Mouse (Mus musculus) testis, postnatal 14 days (tissue): ENCODE data around the gene Olfr799.

Experiments used
- DNase-seq: peaks from one replicate; pipeline ENCODE4 v3.0.0; 2021; ENCODE audit warnings: low spot score

Gene Olfr799

DNA sequence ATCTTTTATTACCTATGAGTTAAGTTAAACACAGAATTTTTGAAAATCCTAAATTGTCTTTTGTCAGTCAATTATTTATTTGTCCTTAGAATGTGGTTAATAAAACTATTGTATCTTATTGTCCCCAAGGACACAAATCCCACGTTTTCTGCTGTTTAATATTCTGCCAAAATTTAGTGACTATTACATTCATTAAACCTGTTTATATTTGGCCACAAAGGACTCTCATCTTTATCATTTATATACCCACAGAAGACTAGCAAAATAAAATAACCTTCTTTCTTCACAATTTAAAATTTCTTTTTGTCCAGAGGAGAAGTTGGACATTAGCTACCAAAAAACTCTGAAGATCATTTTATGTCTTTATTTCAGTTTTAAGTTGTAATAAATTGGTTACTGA lies at the start of gene Olfr799:
Olfr799 (plus strand) TSS at position 301 of the 400 bp plus-strand sequence.
- no peak for DNase-seq

DNA sequence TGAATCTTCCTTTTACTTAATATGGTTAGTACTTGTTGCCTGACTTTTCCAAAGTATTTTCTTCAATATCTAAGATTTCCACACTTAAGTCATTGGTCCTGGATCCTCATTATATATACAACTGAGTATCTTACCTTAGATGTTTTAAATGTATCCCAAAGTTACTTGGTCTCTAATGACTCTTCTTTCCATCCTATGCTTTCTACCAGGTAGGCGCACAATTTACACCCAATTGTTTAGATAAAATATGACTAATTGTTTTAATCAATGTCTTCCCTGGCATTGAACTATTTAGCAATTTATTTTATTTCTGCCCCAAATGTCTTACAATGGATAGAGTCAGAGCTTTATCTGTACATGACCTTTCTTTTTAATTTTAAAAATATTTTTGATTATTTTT lies 24.8 kb upstream of the Olfr799 start, which contains the start of gene Olfr796:
Olfr796 (minus strand) TSS at position 101 of the 400 bp plus-strand sequence.
- no peak for DNase-seq

DNA sequence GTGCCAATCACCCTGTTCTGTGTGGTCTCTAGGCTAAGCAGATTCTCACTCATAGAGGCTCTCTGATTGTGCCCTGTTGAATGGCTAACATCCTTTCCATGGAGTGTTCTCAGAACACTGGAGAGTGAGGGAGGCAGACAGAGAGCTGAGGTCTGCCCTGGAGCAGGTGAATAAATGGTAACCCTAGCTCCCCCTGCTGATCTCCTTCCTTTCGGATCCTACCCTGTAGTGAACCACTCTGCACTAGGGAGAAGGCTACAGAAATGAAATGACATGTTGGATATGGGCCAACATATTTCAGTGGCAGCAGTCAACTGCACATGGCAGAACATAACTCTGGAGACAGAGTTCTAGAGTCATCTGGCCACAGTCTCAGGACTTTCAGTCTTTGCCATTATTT lies 15.6 kb upstream of the Olfr799 start:
- no peak for DNase-seq

DNA sequence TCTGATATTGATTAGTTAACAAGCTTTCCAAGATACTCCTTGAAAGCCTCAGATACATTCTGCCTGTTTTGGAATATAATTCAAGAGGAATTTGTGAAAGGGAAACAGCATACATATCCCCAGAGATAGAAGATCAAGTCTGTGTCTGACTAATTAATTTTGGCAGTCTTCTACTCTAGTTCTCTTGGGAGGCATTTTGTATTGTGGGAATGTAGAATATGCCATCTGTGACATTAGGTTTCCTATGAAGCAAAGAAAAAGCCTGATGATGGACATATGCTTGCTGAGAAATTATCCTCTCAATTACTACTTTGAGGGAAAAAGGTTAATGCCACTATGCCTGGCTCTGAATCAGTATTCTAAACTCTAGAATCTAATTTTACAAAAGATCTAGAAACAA lies 14.0 kb upstream of the Olfr799 start:
- DNase-seq: no peak

DNA sequence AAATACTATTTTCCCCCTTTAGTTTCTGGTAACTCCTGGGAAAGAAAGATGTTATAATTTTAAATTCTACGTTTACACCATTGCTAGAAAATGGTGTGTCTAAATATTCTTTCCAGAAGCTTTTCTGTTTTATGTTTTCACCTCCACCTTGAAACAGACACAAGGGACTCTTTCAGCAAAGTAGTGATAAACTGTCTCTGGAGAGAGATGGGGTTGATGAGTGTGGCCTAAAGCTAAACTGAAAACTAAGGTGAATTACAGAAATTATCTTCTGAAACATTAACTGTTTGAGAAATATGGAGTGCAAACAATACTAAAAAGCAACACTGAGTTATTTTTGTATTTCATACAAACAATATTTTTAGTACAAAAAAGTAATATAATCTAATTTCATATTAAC lies 9.4 kb upstream of the Olfr799 start, which contains the start of gene Olfr798:
Olfr798 (minus strand) TSS at position 101 of the 400 bp plus-strand sequence.
- DNase-seq: no peak

DNA sequence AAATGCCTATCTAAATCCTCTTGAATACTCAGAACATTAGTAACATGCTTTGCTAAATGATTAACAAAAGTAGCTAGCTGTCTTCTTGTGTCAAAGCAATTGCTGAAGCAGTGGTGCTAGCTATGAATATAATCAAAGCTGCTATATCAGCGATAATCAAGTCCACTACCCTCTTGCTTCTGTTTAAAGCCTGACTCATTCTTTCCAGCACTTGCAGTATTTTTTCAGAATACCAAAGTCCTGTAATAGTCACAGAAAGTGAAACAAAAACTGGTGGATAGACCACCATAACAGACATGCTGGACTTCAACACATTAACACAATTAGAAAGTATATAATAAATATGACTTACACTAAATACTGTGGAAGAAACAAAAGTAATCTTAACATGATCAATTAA lies 14.5 kb downstream of the Olfr799 start:
- no peak for DNase-seq

DNA sequence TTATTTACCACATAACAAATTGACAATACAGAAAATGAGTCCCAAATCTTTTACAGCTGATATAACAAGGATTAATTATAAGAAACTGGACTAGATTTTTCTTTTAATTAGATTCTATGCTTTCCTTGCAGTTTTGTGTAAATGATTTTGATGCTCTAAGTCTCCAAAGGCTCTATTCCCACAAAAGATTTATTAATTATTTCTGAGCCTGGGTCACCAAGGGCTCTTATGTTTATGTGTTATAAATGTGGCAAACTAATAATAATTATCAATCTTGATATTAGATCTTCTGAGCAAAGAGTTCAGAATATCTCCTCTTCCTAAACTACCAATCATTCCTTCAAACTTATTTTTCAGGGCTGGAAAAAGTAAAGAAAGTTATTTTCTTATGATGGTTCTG lies 20.1 kb downstream of the Olfr799 start, which contains the start of gene Olfr800:
Olfr800 (plus strand) TSS at position 301 of the 400 bp plus-strand sequence.
- DNase-seq: no peak

DNA sequence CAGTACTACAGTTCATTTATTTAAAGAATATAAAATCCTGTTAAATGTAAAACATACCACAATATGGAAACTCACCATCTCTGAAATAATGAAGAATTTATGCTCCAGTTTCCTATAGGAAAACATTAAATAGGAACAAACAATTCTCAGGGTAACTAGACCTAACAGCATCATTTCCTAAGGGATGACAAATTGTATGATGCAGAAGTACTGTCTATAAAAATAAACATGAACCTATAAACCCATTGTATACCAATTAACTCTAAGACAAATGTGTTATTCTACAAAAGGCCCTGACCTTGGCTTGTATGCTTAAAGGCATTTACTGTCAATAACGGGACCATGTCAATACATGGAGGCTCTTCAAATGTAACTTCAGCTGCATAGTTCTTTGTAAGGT lies 36.5 kb downstream of the Olfr799 start, which contains the start of gene Olfr801:
Olfr801 (minus strand) TSS at position 101 of the 400 bp plus-strand sequence.
- DNase-seq: no peak

DNA sequence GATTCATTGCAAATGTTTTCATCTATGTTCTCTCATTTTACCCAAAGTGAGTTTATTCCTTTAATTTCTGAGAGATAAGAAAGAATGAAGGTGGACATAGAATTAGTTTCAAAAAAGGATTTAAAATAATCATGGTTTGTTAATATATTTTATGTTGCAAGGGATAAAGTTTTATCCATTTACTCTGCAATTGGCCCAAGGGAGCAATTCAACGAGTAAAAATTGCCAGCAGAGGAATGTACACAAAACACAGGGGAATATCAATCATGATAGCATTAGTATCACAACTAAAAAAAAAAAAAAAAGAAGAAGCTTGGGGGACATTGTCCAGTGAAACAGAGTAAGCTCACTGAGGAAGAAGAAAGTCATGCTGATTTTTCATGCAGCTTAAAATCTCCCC lies 50.8 kb downstream of the Olfr799 start, which contains the start of gene Olfr802:
Olfr802 (minus strand) TSS at position 101 of the 400 bp plus-strand sequence.
- no peak for DNase-seq

DNA sequence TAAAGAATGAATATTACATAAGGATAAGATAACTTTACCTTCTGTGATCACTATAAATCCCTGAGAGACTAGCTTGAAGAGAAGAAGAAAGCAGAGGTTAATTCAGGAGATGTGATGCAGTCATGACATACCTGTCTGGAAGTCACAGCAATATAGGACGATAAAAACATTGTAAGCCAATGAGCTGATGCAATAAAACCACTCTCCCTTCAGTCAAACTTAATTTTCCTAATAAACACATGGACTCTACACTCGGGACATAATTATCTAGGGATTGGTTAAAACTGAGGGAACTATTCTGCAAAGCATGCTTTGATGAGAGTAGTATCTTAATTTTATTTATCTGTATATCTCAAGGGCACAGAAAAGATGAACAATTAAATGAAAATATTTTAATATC lies 56.9 kb downstream of the Olfr799 start, which contains the start of gene Olfr803:
Olfr803 (minus strand) TSS at position 101 of the 400 bp plus-strand sequence.
- DNase-seq: no peak
